In genomic region chr6:30547274-30547645, GRCm38 (mm10) we compare ENCODE assay signal across 8 mouse cellular contexts. TPM values are rescaled to one million over a fixed set of nuclear protein-coding genes. Genes with fewer than 3 reads are reported as not detected.
DNase-seq lines count a peak whose midpoint lies in the region; ATAC-seq and TF ChIP-seq lines count a peak whose summit lies in the region.

No protein-coding gene starts in this region.

- H3K27ac ChIP-seq in layer of hippocampus, adult 2 months, result peak overlapping the region; percentile 76
- H3K27ac ChIP-seq in forebrain, embryonic 14.5 days (ENCODE audit: low read depth, low read length), result peak overlapping the region; percentile 89
- peak overlapping the region; percentile 83 for H3K27ac ChIP-seq in limb, embryonic 15.5 days
- H3K27ac ChIP-seq in neural tube, embryonic 15.5 days (replicated peaks), result peak overlapping the region; percentile 91

- H3K27me3 ChIP-seq in forebrain, embryonic 14.5 days (replicated peaks; ENCODE audit: control insufficient read depth, insufficient read depth, low read length), result no peaks in the 10 kb centered on the region
- H3K27me3 ChIP-seq in limb, embryonic 15.5 days, result no peaks in the 10 kb centered on the region
- H3K27me3 ChIP-seq in neural tube, embryonic 15.5 days (replicated peaks), result no peaks in the 10 kb centered on the region

- peak; percentile 67 for ATAC-seq in forebrain, embryonic 14.5 days
- no peak for ATAC-seq in limb, embryonic 15.5 days (ENCODE audit: insufficient number of reproducible peaks, low FRiP score, low TSS enrichment, low read depth)
- peak; percentile 65 for ATAC-seq in neural tube, embryonic 15.5 days (ENCODE audit: low FRiP score)
- no peak for ATAC-seq in activated CD4-positive, CD25-positive, alpha-beta regulatory T cell, adult 4 months

- no peaks in the 10 kb centered on the region for H3K36me3 ChIP-seq in forebrain, embryonic 14.5 days (ENCODE audit: control insufficient read depth, insufficient read depth, low read length)
- H3K36me3 ChIP-seq in limb, embryonic 15.5 days, result no peaks in the 10 kb centered on the region
- H3K36me3 ChIP-seq in neural tube, embryonic 15.5 days, result no peaks in the 10 kb centered on the region

- peak overlapping the region; percentile 46; the same call in 1 of the 2 replicates for H3K9ac ChIP-seq in forebrain, embryonic 14.5 days (ENCODE audit: low read length)
- H3K9ac ChIP-seq in limb, embryonic 15.5 days, result no peak overlapping the region
- peak overlapping the region; percentile 38 for H3K9ac ChIP-seq in neural tube, embryonic 15.5 days (replicated peaks)

- no peak for DNase-seq in layer of hippocampus, adult 2 months (ENCODE audit: low spot score in 2 of 2)
- DNase-seq in layer of hippocampus, postnatal 36 days, result no peak
- DNase-seq in cerebellum, adult 11 months, result peak; percentile 44
- DNase-seq in forebrain, embryonic 14.5 days (ENCODE audit: low spot score), result peak; percentile 91
- no peak for DNase-seq in layer of hippocampus, adult 9-10 months (ENCODE audit: low spot score)

- peak overlapping the region; percentile 44 for H3K4me2 ChIP-seq in forebrain, embryonic 14.5 days (ENCODE audit: low read length)
- peak overlapping the region; percentile 41 for H3K4me2 ChIP-seq in limb, embryonic 15.5 days
- H3K4me2 ChIP-seq in neural tube, embryonic 15.5 days, result peak overlapping the region; percentile 56

- under 1% methylated on average over 13 of the region's 17 CpGs for WGBS in forebrain, embryonic 14.5 days
- WGBS in limb, embryonic 15.5 days, result 1% methylated on average over 14 of the region's 17 CpGs
- 1% methylated on average over 14 of the region's 17 CpGs for WGBS in neural tube, embryonic 15.5 days

- peak overlapping the region; percentile 21 for H3K4me3 ChIP-seq in layer of hippocampus, adult 2 months
- peak overlapping the region; percentile 15 for H3K4me3 ChIP-seq in forebrain, embryonic 14.5 days (ENCODE audit: low read depth, low read length)
- peak overlapping the region; percentile 23 for H3K4me3 ChIP-seq in limb, embryonic 15.5 days
- H3K4me3 ChIP-seq in neural tube, embryonic 15.5 days (replicated peaks), result peak overlapping the region; percentile 25

- no peak for TF ChIP-seq CTCF in layer of hippocampus, adult 2 months (conservative IDR thresholded peaks at IDR 0.05)

- H3K9me3 ChIP-seq in forebrain, embryonic 14.5 days (replicated peaks; ENCODE audit: control insufficient read depth, low read length), result no peaks in the 10 kb centered on the region
- no peaks in the 10 kb centered on the region for H3K9me3 ChIP-seq in limb, embryonic 15.5 days
- H3K9me3 ChIP-seq in neural tube, embryonic 15.5 days (replicated peaks), result no peaks in the 10 kb centered on the region

- peaks cover 30% of the 10 kb centered on the region for H3K4me1 ChIP-seq in forebrain, embryonic 14.5 days (ENCODE audit: control insufficient read depth, insufficient read depth, low read length)
- H3K4me1 ChIP-seq in limb, embryonic 15.5 days, result peaks cover 61% of the 10 kb centered on the region
- peaks cover 49% of the 10 kb centered on the region for H3K4me1 ChIP-seq in neural tube, embryonic 15.5 days

RNA-seq across cellular contexts. Expression of gene Cpa2, which starts 5.9 kb away (rescaled TPM):
- total RNA-seq in layer of hippocampus, adult 2 months (2021), result under 1 TPM in 1 of 2 experiments, not detected in 1; 0.64 TPM
- total RNA-seq in layer of hippocampus, postnatal 36 days (2021), result 1 to 10 TPM in 1 of 2 experiments, under 1 TPM in 1; 0.92 to 2.0 TPM
- polyA plus RNA-seq in forebrain, embryonic 14.5 days (2014; fragmentation: Nextera tagmentation; extraction: Ambion mirVana), result 4.5 and 5.4 TPM in 2 replicates
- 4.8 and 6.7 TPM in 2 replicates for polyA plus RNA-seq in limb, embryonic 15.5 days (2015; fragmentation: Nextera tagmentation; extraction: Ambion mirVana)
- polyA plus RNA-seq in neural tube, embryonic 15.5 days (2015; fragmentation: Nextera tagmentation; extraction: Ambion mirVana), result 11.3 and 20.3 TPM in 2 replicates
- under 1 TPM in 1 of 2 experiments, not detected in 1; 0.34 TPM for polyA plus RNA-seq in activated CD4-positive, CD25-positive, alpha-beta regulatory T cell, adult 4 months (2017; shearing (Covaris generic))

RNA-seq across cellular contexts. Expression of gene Cpa4, which starts 20.9 kb away (rescaled TPM):
- not detected for total RNA-seq in layer of hippocampus, adult 2 months (2021)
- not detected for total RNA-seq in layer of hippocampus, postnatal 36 days (2021)
- 2.3 and 2.8 TPM in 2 replicates for polyA plus RNA-seq in forebrain, embryonic 14.5 days (2014; fragmentation: Nextera tagmentation; extraction: Ambion mirVana)
- 5.2 and 6.3 TPM in 2 replicates for polyA plus RNA-seq in limb, embryonic 15.5 days (2015; fragmentation: Nextera tagmentation; extraction: Ambion mirVana)
- 0.54 and 0.75 TPM in 2 replicates for polyA plus RNA-seq in neural tube, embryonic 15.5 days (2015; fragmentation: Nextera tagmentation; extraction: Ambion mirVana)
- under 1 TPM in 1 of 2 experiments, not detected in 1; 0.16 TPM for polyA plus RNA-seq in activated CD4-positive, CD25-positive, alpha-beta regulatory T cell, adult 4 months (2017; shearing (Covaris generic))

RNA-seq across cellular contexts. Expression of gene Ssmem1, which starts 37.6 kb away (rescaled TPM):
- 1 to 10 TPM in 1 of 2 experiments, under 1 TPM in 1; 0.32 to 1.3 TPM for total RNA-seq in layer of hippocampus, adult 2 months (2021)
- total RNA-seq in layer of hippocampus, postnatal 36 days (2021), result 1 to 10 TPM in 1 of 2 experiments, under 1 TPM in 1; 0.70 to 1.2 TPM
- 0.16 and 0.20 TPM in 2 replicates for polyA plus RNA-seq in forebrain, embryonic 14.5 days (2014; fragmentation: Nextera tagmentation; extraction: Ambion mirVana)
- polyA plus RNA-seq in limb, embryonic 15.5 days (2015; fragmentation: Nextera tagmentation; extraction: Ambion mirVana), result 0.14 TPM in 1 of 2 replicates, not detected in the other
- polyA plus RNA-seq in neural tube, embryonic 15.5 days (2015; fragmentation: Nextera tagmentation; extraction: Ambion mirVana), result not detected in 2 replicates
- not detected for polyA plus RNA-seq in activated CD4-positive, CD25-positive, alpha-beta regulatory T cell, adult 4 months (2017; shearing (Covaris generic))

RNA-seq across cellular contexts. Expression of gene Tmem209, which starts 37.7 kb away (rescaled TPM):
- total RNA-seq in layer of hippocampus, adult 2 months (2021), result 10 to 100 TPM; 19.5 to 23.0 TPM
- total RNA-seq in layer of hippocampus, postnatal 36 days (2021), result 10 to 100 TPM; 19.2 to 25.2 TPM
- polyA plus RNA-seq in forebrain, embryonic 14.5 days (2014; fragmentation: Nextera tagmentation; extraction: Ambion mirVana), result 37.8 and 44.5 TPM in 2 replicates
- polyA plus RNA-seq in limb, embryonic 15.5 days (2015; fragmentation: Nextera tagmentation; extraction: Ambion mirVana), result 28.0 and 28.1 TPM in 2 replicates
- 21.1 and 29.6 TPM in 2 replicates for polyA plus RNA-seq in neural tube, embryonic 15.5 days (2015; fragmentation: Nextera tagmentation; extraction: Ambion mirVana)
- polyA plus RNA-seq in activated CD4-positive, CD25-positive, alpha-beta regulatory T cell, adult 4 months (2017; shearing (Covaris generic)), result 10 to 100 TPM; 48.4 to 59.2 TPM

Comparison
In these comparisons a context has a peak if more than half of its experiments do, and no peak if none do; other contexts are left out.
1. DNase-seq: peak in cerebellum, adult 11 months (single experiment) and forebrain, embryonic 14.5 days (single experiment); none in layer of hippocampus, adult 2 months (0 of 2), layer of hippocampus, postnatal 36 days (0 of 2) and layer of hippocampus, adult 9-10 months (single experiment).
2. ATAC-seq: peak in forebrain, embryonic 14.5 days (single experiment) and neural tube, embryonic 15.5 days (single experiment); none in limb, embryonic 15.5 days (single experiment) and activated CD4-positive, CD25-positive, alpha-beta regulatory T cell, adult 4 months (single experiment).
3. Peak in every context shown above with its lines, with median percentiles within 50 percentile points of each other: H3K27ac ChIP-seq, H3K4me3 ChIP-seq and H3K4me2 ChIP-seq.